Mouse (Mus musculus) hindbrain, postnatal 0 days (tissue): ENCODE measurements around the gene Prss12. TPM values are rescaled to one million over a fixed set of nuclear protein-coding genes. Genes with fewer than 3 reads are reported as not detected.

Experiments used
- ATAC-seq: fragments of 200-750 bp; cut with Nextera tagmentation; 2 replicates; pipeline ENCODE4 v1.8.0; 2017; ENCODE audit warnings: mild to moderate bottlenecking, moderate TSS enrichment, moderate library complexity
- DNase-seq: peaks from one replicate; pipeline ENCODE4 v3.0.0-alpha.2; 2015; ENCODE audit warnings: low spot score
- H3K27ac ChIP-seq: fragments of 300-500 bp; sonication (generic); 2 replicates; pipeline ENCODE4 v1.5.1; 2014; ENCODE audit warnings: mild to moderate bottlenecking
- H3K27me3 ChIP-seq: fragments of 300-500 bp; sonication (generic); 2 replicates; pipeline ENCODE4 v1.6.1; 2014; ENCODE audit warnings: low read length, mixed read lengths; ENCODE audit not compliant: insufficient read depth
- H3K36me3 ChIP-seq: fragments of 300-500 bp; sonication (generic); 2 replicates; pipeline ENCODE4 v1.6.1; 2014; ENCODE audit warnings: low read length, mixed read lengths; ENCODE audit not compliant: insufficient read depth
- H3K4me1 ChIP-seq: fragments of 300-500 bp; sonication (generic); 2 replicates; pipeline ENCODE4 v1.6.1; 2014; ENCODE audit warnings: antibody characterized with exemption, low read length, mixed read lengths; ENCODE audit not compliant: insufficient read depth
- H3K4me2 ChIP-seq: fragments of 300-500 bp; sonication (generic); 2 replicates; pipeline ENCODE4 v1.6.1; 2014; ENCODE audit warnings: low read depth, mild to moderate bottlenecking, low read length, moderate library complexity, mixed read lengths
- H3K4me3 ChIP-seq: fragments of 300-500 bp; sonication (generic); 2 replicates; pipeline ENCODE4 v1.5.1; 2014; ENCODE audit warnings: low read length
- H3K9ac ChIP-seq: fragments of 300-500 bp; sonication (generic); replicated peaks from 2 replicates; pipeline ENCODE4 v1.6.1; 2014; ENCODE audit warnings: mild to moderate bottlenecking, low read length, moderate library complexity, mixed read lengths
- H3K9me3 ChIP-seq: fragments of 300-500 bp; sonication (generic); 2 replicates; pipeline ENCODE4 v1.6.1; 2016; ENCODE audit warnings: low read length, mixed read lengths
- CTCF ChIP-seq: IDR thresholded peaks from 2 replicates; pipeline ENCODE4 v1.5.1; 2016; ENCODE audit warnings: antibody characterized with exemption, control low read depth, low read depth
- WGBS: fragments of 180-500 bp; shearing (Covaris S2); extraction: QIAGEN DNeasy Blood & Tissue Kit; methylation state at CpG from one replicate; pipeline ENCODE4 v1.1.7; 2014; 5-methylcytosine and 5-hydroxymethylcytosine counted together
- polyA plus RNA-seq: library from polyadenylated mRNA; unstranded; fragments of >200 nt; fragmentation: Nextera tagmentation; extraction: Ambion mirVana; gene quantifications from 2 replicates; pipeline ENCODE4 v1.2.1, GENCODE M21; 2015
- total RNA-seq: library from RNA; depleted of rRNA; stranded (reverse); fragments of >200 nt; gene quantifications from 2 replicates; pipeline ENCODE4 v1.2.3, GENCODE M21; 2014

Prss12 gene
- total and polyA plus RNA-seq, 2 experiments from 2014 or later: 14.7 to 16.8 TPM

GRCm38 (mm10) chr3:123428005-123428404, 18.7 kb upstream of the Prss12 start:
- H3K4me2 ChIP-seq: no peak overlapping the region
- H3K9me3 ChIP-seq: no peaks in the 10 kb centered on the region
- ATAC-seq (no peak), DNase-seq (no peak)
- no peaks in the 10 kb centered on the region for H3K4me1 ChIP-seq
- no peak overlapping the region for H3K27ac ChIP-seq
- H3K36me3 ChIP-seq: no peaks in the 10 kb centered on the region
- H3K27me3 ChIP-seq: no peaks in the 10 kb centered on the region
- TF ChIP-seq CTCF: no peak
- no peak overlapping the region for H3K9ac ChIP-seq
- no peak overlapping the region for H3K4me3 ChIP-seq
- WGBS: 71% methylated on average over 4 of the region's 4 CpGs

GRCm38 (mm10) chr3:123429597-123430458, 16.9 kb upstream of the Prss12 start:
- H3K36me3 ChIP-seq: no peaks in the 10 kb centered on the region
- H3K9ac ChIP-seq: no peak overlapping the region
- WGBS: 76% methylated on average over 22 of the region's 22 CpGs
- no peak for TF ChIP-seq CTCF
- H3K4me2 ChIP-seq: no peak overlapping the region
- H3K4me1 ChIP-seq: no peaks in the 10 kb centered on the region
- ATAC-seq (no peak), DNase-seq (no peak)
- H3K4me3 ChIP-seq: no peak overlapping the region
- H3K9me3 ChIP-seq: no peaks in the 10 kb centered on the region
- H3K27ac ChIP-seq: no peak overlapping the region
- no peaks in the 10 kb centered on the region for H3K27me3 ChIP-seq

GRCm38 (mm10) chr3:123431951-123432674, 14.6 kb upstream of the Prss12 start:
- WGBS: 79% methylated on average over 5 of the region's 5 CpGs

GRCm38 (mm10) chr3:123433362-123433761, 13.4 kb upstream of the Prss12 start:
- H3K9me3 ChIP-seq: no peaks in the 10 kb centered on the region
- ATAC-seq (no peak), DNase-seq (no peak)
- H3K4me3 ChIP-seq: no peak overlapping the region
- H3K4me2 ChIP-seq: no peak overlapping the region
- H3K27me3 ChIP-seq: no peaks in the 10 kb centered on the region
- no peak overlapping the region for H3K27ac ChIP-seq
- H3K9ac ChIP-seq: no peak overlapping the region
- H3K36me3 ChIP-seq: no peaks in the 10 kb centered on the region
- TF ChIP-seq CTCF: no peak
- WGBS: 80% methylated on average over 3 of the region's 3 CpGs
- H3K4me1 ChIP-seq: no peaks in the 10 kb centered on the region

More at GRCm38 (mm10) chr3:123431951-123432674, 14.6 kb upstream of the Prss12 start:
- no peak for ATAC-seq
- H3K9me3 ChIP-seq: no peaks in the 10 kb centered on the region
- no peaks in the 10 kb centered on the region for H3K4me1 ChIP-seq
- no peaks in the 10 kb centered on the region for H3K27me3 ChIP-seq
- no peak for DNase-seq
- no peak overlapping the region for H3K9ac ChIP-seq
- no peak overlapping the region for H3K4me2 ChIP-seq
- H3K27ac ChIP-seq: no peak overlapping the region
- no peaks in the 10 kb centered on the region for H3K36me3 ChIP-seq
- H3K4me3 ChIP-seq: no peak overlapping the region
- no peak for TF ChIP-seq CTCF

- no peaks in the 10 kb centered on the region for H3K27me3 ChIP-seq
- no peak overlapping the region for H3K4me2 ChIP-seq
- ATAC-seq (no peak), DNase-seq (no peak)
- no peaks in the 10 kb centered on the region for H3K36me3 ChIP-seq
- no peak overlapping the region for H3K9ac ChIP-seq
- WGBS: 88% methylated on average over 1 of the region's 1 CpGs
- H3K27ac ChIP-seq: no peak overlapping the region
- no peak overlapping the region for H3K4me3 ChIP-seq
- no peak for TF ChIP-seq CTCF
- H3K9me3 ChIP-seq: no peaks in the 10 kb centered on the region
- H3K4me1 ChIP-seq: no peaks in the 10 kb centered on the region
These were observed 9.1 kb upstream of the Prss12 start for GRCm38 (mm10) chr3:123437608-123438007.

GRCm38 (mm10) chr3:123440490-123440889, 6.2 kb upstream of the Prss12 start:
- Histone ChIP-seq H3K36me3 (no peaks in the 10 kb centered on the region), H3K27me3 (no peaks in the 10 kb centered on the region), H3K9ac (no peak overlapping the region), H3K9me3 (no peaks in the 10 kb centered on the region), H3K4me3 (no peak overlapping the region), H3K4me2 (no peak overlapping the region), H3K4me1 (no peaks in the 10 kb centered on the region), H3K27ac (no peak overlapping the region)
- no peak for TF ChIP-seq CTCF
- ATAC-seq (no peak), DNase-seq (no peak)
- WGBS: 86% methylated on average over 7 of the region's 7 CpGs

- WGBS: 86% methylated on average over 1 of the region's 1 CpGs
- no peak for DNase-seq
- no peak overlapping the region for H3K27ac ChIP-seq
- no peaks in the 10 kb centered on the region for H3K27me3 ChIP-seq
- 0 out of 2 replicates have a peak, but pooled peaks cover 4% of the 10 kb centered on the region for H3K4me1 ChIP-seq
- H3K4me2 ChIP-seq: no peak overlapping the region
- no peak for TF ChIP-seq CTCF
- ATAC-seq: no peak
- no peak overlapping the region for H3K4me3 ChIP-seq
- H3K9me3 ChIP-seq: no peaks in the 10 kb centered on the region
- no peaks in the 10 kb centered on the region for H3K36me3 ChIP-seq
- H3K9ac ChIP-seq: no peak overlapping the region
These were observed 2.2 kb upstream of the Prss12 start for GRCm38 (mm10) chr3:123444466-123444865.
